9 mouse cellular contexts compared by ENCODE assay signal in genomic region chr3:117360528-117360927, GRCm38 (mm10). TPM values are rescaled to one million over a fixed set of nuclear protein-coding genes. Genes with fewer than 3 reads are reported as not detected.
A peak's percentile ranks its signal among the peaks of the same experiment; 100 is the strongest.
DNase-seq lines count a peak whose midpoint lies in the region; ATAC-seq and TF ChIP-seq lines count a peak whose summit lies in the region.
"Had no signal": no experiment of that assay in that cellular context is flagged by ENCODE, and none has a peak within 500 bp of the region (broad histone marks: within the 10 kb centered on the region; RNA-seq: fewer than 3 reads in every experiment).

Plppr4 (minus strand) TSS chr3:117360876.

- ATAC-seq in hindbrain, embryonic 12.5 days (ENCODE audit: low FRiP score), result peak; percentile 23; the same call in 1 of the 2 replicates
- ATAC-seq in midbrain, embryonic 16.5 days, result no peak

- H3K4me1 ChIP-seq in heart, embryonic 10.5 days, result peaks cover 10% of the 10 kb centered on the region
- H3K4me1 ChIP-seq in hindbrain, embryonic 12.5 days, result peaks cover 3% of the 10 kb centered on the region; the same call in 1 of the 2 replicates
- H3K4me1 ChIP-seq in midbrain, embryonic 16.5 days (ENCODE audit: control insufficient read depth, insufficient read depth, low read length), result peaks cover 10% of the 10 kb centered on the region

- H3K9ac ChIP-seq in hindbrain, embryonic 12.5 days, result peak within 1 kb of the TSS; percentile 61
- peak within 1 kb of the TSS; percentile 90 for H3K9ac ChIP-seq in midbrain, embryonic 16.5 days (ENCODE audit: low read depth, low read length)

- peak; percentile 62 for DNase-seq in heart, embryonic 10.5 days (ENCODE audit: low spot score)
- no peak for DNase-seq in heart, adult 8-10 months (ENCODE audit: low spot score)
- DNase-seq in brain, embryonic 14.5 days (ENCODE audit: low read depth), result no peak
- DNase-seq in layer of hippocampus, postnatal 25 days (ENCODE audit: extremely low spot score in 1 of 2, low spot score in 1 of 2), result no peak
- DNase-seq in spleen, postnatal 14 days (ENCODE audit: low spot score in 2 of 2), result no peak
- DNase-seq in adrenal gland, postnatal 4 days (ENCODE audit: low spot score in 2 of 2), result no peak

- H3K36me3 ChIP-seq in heart, embryonic 10.5 days, result no peaks in the 10 kb centered on the region
- H3K36me3 ChIP-seq in hindbrain, embryonic 12.5 days, result no peaks in the 10 kb centered on the region
- no peaks in the 10 kb centered on the region for H3K36me3 ChIP-seq in midbrain, embryonic 16.5 days (ENCODE audit: control insufficient read depth, insufficient read depth, low read length)

- H3K4me3 ChIP-seq in heart, embryonic 10.5 days, result peak within 1 kb of the TSS; percentile 60
- peak within 1 kb of the TSS; percentile 53 for H3K4me3 ChIP-seq in hindbrain, embryonic 12.5 days
- H3K4me3 ChIP-seq in midbrain, embryonic 16.5 days (ENCODE audit: low read depth, low read length), result peak within 1 kb of the TSS; percentile 68

- TF ChIP-seq CTCF in brain, embryonic 14.5 days (IDR thresholded peaks at IDR 0.05; ENCODE audit: borderline replicate concordance, extremely low read depth, insufficient read depth, insufficient read length), result no peak

- 40% methylated on average over 5 of the region's 5 CpGs for WGBS in heart, embryonic 10.5 days
- WGBS in hindbrain, embryonic 12.5 days, result 27% methylated on average over 5 of the region's 5 CpGs
- 26% methylated on average over 5 of the region's 5 CpGs for WGBS in midbrain, embryonic 16.5 days

- H3K27ac ChIP-seq in heart, embryonic 10.5 days, result peak within 1 kb of the TSS; percentile 78
- H3K27ac ChIP-seq in hindbrain, embryonic 12.5 days, result peak within 1 kb of the TSS; percentile 5; the same call in 1 of the 2 replicates
- H3K27ac ChIP-seq in midbrain, embryonic 16.5 days (ENCODE audit: low read length), result peak within 1 kb of the TSS; percentile 93

- no peak for TF ChIP-seq POLR2A in brain, embryonic 14.5 days (IDR thresholded peaks at IDR 0.05; ENCODE audit: borderline replicate concordance, extremely low read depth, insufficient read depth, insufficient read length, poor library complexity, severe bottlenecking)

- H3K27me3 ChIP-seq in heart, embryonic 10.5 days (ENCODE audit: insufficient read depth, poor library complexity, severe bottlenecking), result peaks cover 16% of the 10 kb centered on the region; the same call in 1 of the 2 replicates
- peaks cover 7% of the 10 kb centered on the region; the same call in 1 of the 2 replicates for H3K27me3 ChIP-seq in hindbrain, embryonic 12.5 days
- H3K27me3 ChIP-seq in midbrain, embryonic 16.5 days (ENCODE audit: control insufficient read depth, insufficient read depth, low read depth, low read length), result no peaks in the 10 kb centered on the region

- no peaks in the 10 kb centered on the region for H3K9me3 ChIP-seq in heart, embryonic 10.5 days
- H3K9me3 ChIP-seq in hindbrain, embryonic 12.5 days (replicated peaks), result no peaks in the 10 kb centered on the region
- no peaks in the 10 kb centered on the region for H3K9me3 ChIP-seq in midbrain, embryonic 16.5 days (replicated peaks; ENCODE audit: control insufficient read depth, low read length, poor library complexity, severe bottlenecking)

- H3K4me2 ChIP-seq in hindbrain, embryonic 12.5 days (replicated peaks), result peak within 1 kb of the TSS; percentile 89
- peak within 1 kb of the TSS; percentile 54 for H3K4me2 ChIP-seq in midbrain, embryonic 16.5 days (ENCODE audit: low read length)

RNA-seq across cellular contexts. Expression of gene Plppr4, which starts in this region (rescaled TPM):
- polyA plus RNA-seq in heart, embryonic 10.5 days (2016; fragmentation: Nextera tagmentation; extraction: Ambion mirVana), result 0.58 and 0.67 TPM in 2 replicates
- total RNA-seq in heart, adult 8-10 months (2022), result under 1 TPM; 0.11 to 0.22 (median 0.15) TPM
- polyA plus RNA-seq in brain, embryonic 14.5 days (2012; rRNA removed), result 9.9 and 12.6 TPM in 2 replicates
- polyA plus RNA-seq in hindbrain, embryonic 12.5 days (2016; fragmentation: Nextera tagmentation; extraction: Ambion mirVana), result 2.0 and 2.8 TPM in 2 replicates
- total RNA-seq in layer of hippocampus, postnatal 25 days (2021), result 100 to 1,000 TPM; 322 to 348 TPM
- 32.2 and 44.7 TPM in 2 replicates for polyA plus RNA-seq in midbrain, embryonic 16.5 days (2015; fragmentation: Nextera tagmentation; extraction: Ambion mirVana)
- 1 to 10 TPM; 5.1 to 6.1 TPM for total RNA-seq in adrenal gland, postnatal 4 days (2021)
- total RNA-seq: MEL had no signal

Comparison
In these comparisons a context has a peak if more than half of its experiments do, and no peak if none do; other contexts are left out.
1. RNA of gene Plppr4 (total RNA-seq): 322 to 348 TPM in layer of hippocampus, postnatal 25 days; 5.1 to 6.1 TPM in adrenal gland, postnatal 4 days and 0.11 to 0.22 TPM in heart, adult 8-10 months; every median in the first group is over 10 times any median in the second.
2. Peak in DNase-seq, H3K4me3 ChIP-seq and H3K27ac ChIP-seq in heart, embryonic 10.5 days; RNA of the gene not detected or under 1 TPM.
3. H3K27ac ChIP-seq: peak in every context shown above with its lines; median percentile 93 in midbrain, embryonic 16.5 days; 78 in heart, embryonic 10.5 days; 5 in hindbrain, embryonic 12.5 days.
4. Peak in every context shown above with its lines, with median percentiles within 50 percentile points of each other: H3K4me3 ChIP-seq.